Mouse (Mus musculus): ENCODE data around the gene Klhl3.
A peak's percentile ranks its signal among the peaks of the same experiment; 100 is the strongest.

DNA sequence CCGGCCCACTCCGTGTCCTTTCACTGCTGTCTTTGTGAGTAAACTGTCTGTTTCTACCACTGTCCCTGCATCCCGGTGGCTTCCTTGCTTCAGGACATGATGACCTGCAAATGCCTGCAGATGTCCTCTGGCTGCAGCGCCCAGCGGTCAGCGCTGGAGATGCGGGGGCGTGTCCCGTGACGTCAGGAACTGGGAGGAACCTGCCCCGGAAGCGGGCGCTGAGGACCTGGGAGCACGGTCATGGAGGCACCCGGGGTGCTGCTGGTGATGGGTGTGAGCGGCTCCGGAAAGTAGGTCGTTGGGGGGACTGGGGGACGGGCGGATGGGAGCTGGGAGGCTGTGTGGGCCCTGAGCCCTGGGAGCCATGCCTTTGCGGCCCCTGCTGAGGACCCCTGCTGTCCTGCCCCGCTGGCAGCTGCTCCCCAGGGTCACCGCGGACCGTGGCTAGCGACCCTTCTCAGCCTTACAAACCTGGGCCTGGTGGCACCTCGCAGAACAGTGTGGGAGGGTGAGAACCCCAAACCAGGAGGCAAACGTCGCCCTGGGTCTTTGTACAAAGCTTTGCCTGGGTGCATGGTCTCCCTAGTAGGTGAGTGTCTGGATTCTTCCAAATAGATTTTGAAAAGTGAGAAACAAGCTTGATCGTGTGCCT lies 44.2 kb upstream of the Klhl3 start, which contains the start of gene Idnk:
- TF ChIP-seq POLR2A (IDR thresholded peaks at IDR 0.05; ENCODE audit: low read depth, low read length) (peak; percentile 77; the same call in 1 of the 2 replicates), CTCF (IDR thresholded peaks at IDR 0.05; ENCODE audit: extremely low read depth, insufficient read length, insufficient replicate concordance, low read depth, low read length) (peak; percentile 41; the same call in 1 of the 2 replicates)

Data from small intestine, adult 2 months (tissue).